Mouse (Mus musculus): ENCODE measurements around the gene Zfp523. TPM values are rescaled to one million over a fixed set of nuclear protein-coding genes. Genes with fewer than 3 reads are reported as not detected.

Gene Zfp523
- polyA plus RNA-seq (2014; fragmentation: Nextera tagmentation; extraction: Ambion mirVana), result 32.5 and 37.3 TPM in 2 replicates

GRCm38 (mm10) chr17:28176775-28177539, at the start of gene Zfp523:
Zfp523 (plus strand) TSS chr17:28177129.
- H3K9me3 ChIP-seq (ENCODE audit: control insufficient read depth, low read depth, low read length), result no peaks in the 10 kb centered on the region
- H3K4me3 ChIP-seq (ENCODE audit: low read depth, low read length), result peak within 1 kb of the TSS; percentile 80
- ATAC-seq (ENCODE audit: insufficient number of reproducible peaks, insufficient read depth, low FRiP score, low read depth), result peak; percentile 85
- peak within 1 kb of the TSS; percentile 88 for H3K9ac ChIP-seq (replicated peaks; ENCODE audit: low read depth, low read length)
- under 1% methylated on average over 80 of the region's 82 CpGs for WGBS
- H3K4me1 ChIP-seq (ENCODE audit: control insufficient read depth, insufficient read depth, low read length), result peaks cover 45% of the 10 kb centered on the region
- H3K27me3 ChIP-seq (ENCODE audit: control insufficient read depth, insufficient read depth, low read length), result no peaks in the 10 kb centered on the region
- peak within 1 kb of the TSS; percentile 93 for H3K27ac ChIP-seq (ENCODE audit: low read length)
- peak within 1 kb of the TSS; percentile 91 for H3K4me2 ChIP-seq (replicated peaks; ENCODE audit: low read depth, low read length)
- H3K36me3 ChIP-seq (ENCODE audit: control insufficient read depth, insufficient read depth, low read length), result 0 out of 2 replicates have a peak, but pooled peaks cover 4% of the 10 kb centered on the region

- ATAC-seq (ENCODE audit: insufficient number of reproducible peaks, insufficient read depth, low FRiP score, low read depth), result no peak
- Histone ChIP-seq H3K27me3 (ENCODE audit: control insufficient read depth, insufficient read depth, low read length) (no peaks in the 10 kb centered on the region), H3K27ac (ENCODE audit: low read length) (no peak overlapping the region), H3K4me2 (replicated peaks; ENCODE audit: low read depth, low read length) (no peak overlapping the region), H3K4me3 (ENCODE audit: low read depth, low read length) (no peak overlapping the region), H3K4me1 (ENCODE audit: control insufficient read depth, insufficient read depth, low read length) (no peaks in the 10 kb centered on the region), H3K36me3 (ENCODE audit: control insufficient read depth, insufficient read depth, low read length) (no peaks in the 10 kb centered on the region), H3K9me3 (ENCODE audit: control insufficient read depth, low read depth, low read length) (no peaks in the 10 kb centered on the region), H3K9ac (replicated peaks; ENCODE audit: low read depth, low read length) (no peak overlapping the region)
- WGBS, result 95% methylated on average over 5 of the region's 5 CpGs
These were observed 47.1 kb upstream of the Zfp523 start for GRCm38 (mm10) chr17:28129796-28130195.

- Histone ChIP-seq H3K4me3 (ENCODE audit: low read depth, low read length) (no peak overlapping the region), H3K36me3 (ENCODE audit: control insufficient read depth, insufficient read depth, low read length) (no peaks in the 10 kb centered on the region), H3K4me1 (ENCODE audit: control insufficient read depth, insufficient read depth, low read length) (no peaks in the 10 kb centered on the region), H3K27me3 (ENCODE audit: control insufficient read depth, insufficient read depth, low read length) (no peaks in the 10 kb centered on the region), H3K9ac (replicated peaks; ENCODE audit: low read depth, low read length) (no peak overlapping the region), H3K4me2 (replicated peaks; ENCODE audit: low read depth, low read length) (no peak overlapping the region), H3K27ac (ENCODE audit: low read length) (no peak overlapping the region), H3K9me3 (ENCODE audit: control insufficient read depth, low read depth, low read length) (no peaks in the 10 kb centered on the region)
- no peak for ATAC-seq (ENCODE audit: insufficient number of reproducible peaks, insufficient read depth, low FRiP score, low read depth)
- WGBS, result 51% methylated on average over 5 of the region's 5 CpGs
These were observed 46.4 kb upstream of the Zfp523 start for GRCm38 (mm10) chr17:28130391-28131125.

GRCm38 (mm10) chr17:28131156-28131555, 45.8 kb upstream of the Zfp523 start:
- ATAC-seq (ENCODE audit: insufficient number of reproducible peaks, insufficient read depth, low FRiP score, low read depth), result no peak
- Histone ChIP-seq H3K27ac (ENCODE audit: low read length) (no peak overlapping the region), H3K27me3 (ENCODE audit: control insufficient read depth, insufficient read depth, low read length) (no peaks in the 10 kb centered on the region), H3K9ac (replicated peaks; ENCODE audit: low read depth, low read length) (no peak overlapping the region), H3K4me3 (ENCODE audit: low read depth, low read length) (no peak overlapping the region), H3K36me3 (ENCODE audit: control insufficient read depth, insufficient read depth, low read length) (no peaks in the 10 kb centered on the region), H3K9me3 (ENCODE audit: control insufficient read depth, low read depth, low read length) (no peaks in the 10 kb centered on the region), H3K4me2 (replicated peaks; ENCODE audit: low read depth, low read length) (no peak overlapping the region), H3K4me1 (ENCODE audit: control insufficient read depth, insufficient read depth, low read length) (no peaks in the 10 kb centered on the region)

- ATAC-seq (ENCODE audit: insufficient number of reproducible peaks, insufficient read depth, low FRiP score, low read depth), result no peak
- Histone ChIP-seq H3K4me2 (replicated peaks; ENCODE audit: low read depth, low read length) (peak overlapping the region; percentile 15; the same call in 1 of the 2 replicates), H3K27me3 (ENCODE audit: control insufficient read depth, insufficient read depth, low read length) (no peaks in the 10 kb centered on the region), H3K9ac (replicated peaks; ENCODE audit: low read depth, low read length) (no peak overlapping the region), H3K4me1 (ENCODE audit: control insufficient read depth, insufficient read depth, low read length) (no peaks in the 10 kb centered on the region), H3K4me3 (ENCODE audit: low read depth, low read length) (no peak overlapping the region), H3K36me3 (ENCODE audit: control insufficient read depth, insufficient read depth, low read length) (no peaks in the 10 kb centered on the region), H3K27ac (ENCODE audit: low read length) (no peak overlapping the region), H3K9me3 (ENCODE audit: control insufficient read depth, low read depth, low read length) (no peaks in the 10 kb centered on the region)
- 6% methylated on average over 14 of the region's 14 CpGs for WGBS
These were observed 43.7 kb upstream of the Zfp523 start for GRCm38 (mm10) chr17:28133193-28133592.

- Histone ChIP-seq H3K4me1 (ENCODE audit: control insufficient read depth, insufficient read depth, low read length) (no peaks in the 10 kb centered on the region), H3K36me3 (ENCODE audit: control insufficient read depth, insufficient read depth, low read length) (no peaks in the 10 kb centered on the region), H3K9me3 (ENCODE audit: control insufficient read depth, low read depth, low read length) (no peaks in the 10 kb centered on the region), H3K4me2 (replicated peaks; ENCODE audit: low read depth, low read length) (no peak overlapping the region), H3K4me3 (ENCODE audit: low read depth, low read length) (no peak overlapping the region), H3K27me3 (ENCODE audit: control insufficient read depth, insufficient read depth, low read length) (no peaks in the 10 kb centered on the region), H3K9ac (replicated peaks; ENCODE audit: low read depth, low read length) (no peak overlapping the region), H3K27ac (ENCODE audit: low read length) (no peak overlapping the region)
- 58% methylated on average over 3 of the region's 3 CpGs for WGBS
- ATAC-seq (ENCODE audit: insufficient number of reproducible peaks, insufficient read depth, low FRiP score, low read depth), result no peak
These were observed 41.4 kb upstream of the Zfp523 start for GRCm38 (mm10) chr17:28135496-28135895.

- Histone ChIP-seq H3K4me3 (ENCODE audit: low read depth, low read length) (no peak overlapping the region), H3K4me1 (ENCODE audit: control insufficient read depth, insufficient read depth, low read length) (no peaks in the 10 kb centered on the region), H3K36me3 (ENCODE audit: control insufficient read depth, insufficient read depth, low read length) (no peaks in the 10 kb centered on the region), H3K27ac (ENCODE audit: low read length) (no peak overlapping the region), H3K27me3 (ENCODE audit: control insufficient read depth, insufficient read depth, low read length) (no peaks in the 10 kb centered on the region), H3K9me3 (ENCODE audit: control insufficient read depth, low read depth, low read length) (no peaks in the 10 kb centered on the region), H3K4me2 (replicated peaks; ENCODE audit: low read depth, low read length) (no peak overlapping the region), H3K9ac (replicated peaks; ENCODE audit: low read depth, low read length) (no peak overlapping the region)
- no peak for ATAC-seq (ENCODE audit: insufficient number of reproducible peaks, insufficient read depth, low FRiP score, low read depth)
- 27% methylated on average over 5 of the region's 5 CpGs for WGBS
These were observed 40.7 kb upstream of the Zfp523 start for GRCm38 (mm10) chr17:28136266-28136665.

- Histone ChIP-seq H3K9me3 (ENCODE audit: control insufficient read depth, low read depth, low read length) (no peaks in the 10 kb centered on the region), H3K27me3 (ENCODE audit: control insufficient read depth, insufficient read depth, low read length) (no peaks in the 10 kb centered on the region), H3K4me2 (replicated peaks; ENCODE audit: low read depth, low read length) (no peak overlapping the region), H3K4me1 (ENCODE audit: control insufficient read depth, insufficient read depth, low read length) (0 out of 2 replicates have a peak, but pooled peaks cover 2% of the 10 kb centered on the region), H3K9ac (replicated peaks; ENCODE audit: low read depth, low read length) (no peak overlapping the region), H3K4me3 (ENCODE audit: low read depth, low read length) (no peak overlapping the region), H3K27ac (ENCODE audit: low read length) (no peak overlapping the region), H3K36me3 (ENCODE audit: control insufficient read depth, insufficient read depth, low read length) (no peaks in the 10 kb centered on the region)
- 87% methylated on average over 8 of the region's 8 CpGs for WGBS
- ATAC-seq (ENCODE audit: insufficient number of reproducible peaks, insufficient read depth, low FRiP score, low read depth), result no peak
These were observed 38.9 kb upstream of the Zfp523 start for GRCm38 (mm10) chr17:28138013-28138412.

Data from stomach, embryonic 14.5 days (tissue).